Mouse (Mus musculus) CD4-positive, CD25-positive, alpha-beta regulatory T cell, adult 4 months (primary cell): ENCODE results near the gene Chrnb1. TPM values are rescaled to one million over a fixed set of nuclear protein-coding genes. Genes with fewer than 3 reads are reported as not detected.

ENCODE experiments used
- ATAC-seq: one replicate; pipeline ENCODE4 v1.8.0; 2017
- polyA plus RNA-seq, 2 experiments: library from polyadenylated mRNA; unstranded; fragments of 100-300 nt; shearing (Covaris generic); gene quantifications; one replicate each; pipeline ENCODE4 v1.2.1; 2017

The Chrnb1 gene
- polyA plus RNA-seq = 1 to 10 TPM; 2.9 to 4.5 TPM

DNA sequence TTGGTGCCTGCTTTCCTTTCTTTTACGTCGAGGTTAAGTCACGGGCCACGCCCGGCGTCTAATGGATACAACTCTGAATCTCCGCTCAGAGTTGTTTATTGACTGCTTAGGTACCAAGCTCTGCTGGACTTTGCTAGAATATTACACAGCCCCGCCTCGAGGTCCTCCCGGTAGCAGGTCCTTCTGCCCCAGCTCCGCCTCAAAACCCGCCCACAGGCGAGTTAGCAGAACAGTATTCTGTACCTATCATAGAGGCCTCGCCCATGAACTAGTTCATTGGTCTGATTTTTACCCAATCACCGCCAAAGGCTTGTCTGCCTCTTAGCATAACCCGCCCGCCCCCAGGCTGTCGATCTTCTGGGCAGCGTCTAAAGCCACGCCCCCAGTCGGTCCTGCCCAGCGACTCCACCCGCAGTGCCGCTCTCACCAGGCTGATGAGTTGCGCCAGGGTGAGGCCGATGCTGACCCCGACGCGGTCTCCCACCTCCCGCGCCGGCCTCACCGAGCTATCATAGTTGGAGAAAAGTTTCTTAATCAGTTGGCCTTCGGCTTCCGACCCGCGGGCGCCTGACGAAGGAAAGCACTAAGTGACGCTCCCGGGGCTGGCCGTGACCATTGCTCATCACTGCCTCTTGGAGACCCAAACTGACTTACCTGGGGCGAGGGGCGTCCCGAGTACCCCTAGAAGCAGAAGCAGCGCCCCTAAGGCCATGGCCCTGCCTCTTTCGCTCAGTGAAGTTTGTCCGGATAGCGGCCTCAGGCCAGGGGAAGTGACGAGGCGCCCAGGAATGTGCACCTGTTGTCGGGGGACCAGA is at the start of gene Chrnb1:
Chrnb1 (minus strand) TSS at position 776 of the 815 bp plus-strand sequence.
- ATAC-seq = peak; percentile 100

DNA sequence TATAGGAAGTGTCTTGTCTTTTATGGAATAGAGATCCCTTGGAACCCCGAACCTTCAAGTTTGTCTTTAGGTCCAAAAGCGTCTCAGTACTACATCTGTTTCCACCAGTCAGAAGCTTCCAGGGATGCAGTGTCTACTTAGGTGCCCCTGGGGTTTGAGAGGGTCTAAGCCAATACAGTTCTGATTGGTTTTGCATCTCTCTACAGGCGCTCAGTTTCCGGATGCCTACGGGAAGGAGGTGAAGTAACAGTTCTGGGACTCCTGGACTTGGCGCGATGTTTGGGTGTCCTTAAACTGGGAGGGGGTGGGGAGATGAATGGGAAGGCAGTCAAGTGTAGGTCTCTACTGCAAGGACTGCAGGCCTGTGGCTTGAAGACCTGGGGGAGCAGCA is 43.0 kb upstream of the Chrnb1 start:
- ATAC-seq = peak; percentile 13

DNA sequence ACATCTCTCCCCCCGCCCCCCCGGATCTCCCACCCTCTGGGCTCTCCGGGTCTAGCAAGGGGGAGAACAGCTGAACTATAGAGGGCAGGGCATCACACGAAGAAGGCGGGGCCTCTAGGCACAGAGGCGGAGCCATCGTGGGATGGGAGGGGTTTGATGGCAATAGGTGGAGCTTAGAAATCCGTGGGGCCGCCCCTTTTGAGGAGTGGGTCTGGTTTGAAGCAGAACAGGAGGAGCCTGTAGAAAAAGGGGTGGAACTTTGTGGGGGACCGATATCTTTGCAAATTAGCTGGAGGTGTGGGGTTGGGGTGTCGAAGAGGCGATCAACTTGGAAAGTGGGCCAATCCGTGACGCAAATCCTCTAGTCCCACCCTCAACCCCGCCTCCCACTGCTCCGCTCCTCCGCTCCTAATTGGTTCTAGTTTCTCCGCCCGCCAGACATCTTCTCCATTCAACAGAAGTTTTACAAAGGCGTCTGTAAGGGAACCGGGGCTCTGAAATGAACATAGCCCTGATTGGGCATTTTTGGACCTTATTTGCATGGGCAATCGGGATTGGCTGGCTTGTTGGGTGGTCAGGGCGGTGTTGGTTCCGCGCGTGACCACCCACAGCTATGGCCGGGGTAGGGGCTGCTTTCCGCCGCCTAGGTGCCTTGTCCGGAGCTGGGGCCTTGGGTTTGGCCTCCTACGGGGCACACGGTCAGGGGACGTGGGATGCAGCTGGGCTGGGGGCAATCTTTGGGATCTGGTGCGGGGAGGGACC is 42.4 kb upstream of the Chrnb1 start, which contains the start of gene Tmem256:
Tmem256 (plus strand) TSS at position 563 of the 762 bp plus-strand sequence.
- peak; percentile 90 for ATAC-seq

DNA sequence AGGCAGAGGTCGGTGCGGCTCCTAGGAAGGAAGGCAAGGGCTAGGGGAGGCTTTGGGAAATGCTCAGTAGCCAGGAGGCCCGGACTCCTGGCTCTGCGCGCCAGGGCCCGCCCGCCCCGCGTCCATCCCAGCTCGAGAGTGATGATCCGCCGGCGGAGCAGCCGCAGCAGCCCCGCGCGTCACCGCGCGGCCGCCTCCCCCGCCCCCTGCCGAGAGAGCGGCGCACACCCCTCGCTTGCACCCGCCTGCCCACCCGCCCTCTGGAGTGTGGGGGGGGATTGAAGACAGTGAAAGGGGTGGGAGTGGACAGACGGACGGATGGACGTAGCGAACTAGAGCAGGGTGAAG is 41.8 kb upstream of the Chrnb1 start, which contains the start of gene Nlgn2:
Nlgn2 (minus strand) TSS at position 181 of the 348 bp plus-strand sequence.
- ATAC-seq = no peak

DNA sequence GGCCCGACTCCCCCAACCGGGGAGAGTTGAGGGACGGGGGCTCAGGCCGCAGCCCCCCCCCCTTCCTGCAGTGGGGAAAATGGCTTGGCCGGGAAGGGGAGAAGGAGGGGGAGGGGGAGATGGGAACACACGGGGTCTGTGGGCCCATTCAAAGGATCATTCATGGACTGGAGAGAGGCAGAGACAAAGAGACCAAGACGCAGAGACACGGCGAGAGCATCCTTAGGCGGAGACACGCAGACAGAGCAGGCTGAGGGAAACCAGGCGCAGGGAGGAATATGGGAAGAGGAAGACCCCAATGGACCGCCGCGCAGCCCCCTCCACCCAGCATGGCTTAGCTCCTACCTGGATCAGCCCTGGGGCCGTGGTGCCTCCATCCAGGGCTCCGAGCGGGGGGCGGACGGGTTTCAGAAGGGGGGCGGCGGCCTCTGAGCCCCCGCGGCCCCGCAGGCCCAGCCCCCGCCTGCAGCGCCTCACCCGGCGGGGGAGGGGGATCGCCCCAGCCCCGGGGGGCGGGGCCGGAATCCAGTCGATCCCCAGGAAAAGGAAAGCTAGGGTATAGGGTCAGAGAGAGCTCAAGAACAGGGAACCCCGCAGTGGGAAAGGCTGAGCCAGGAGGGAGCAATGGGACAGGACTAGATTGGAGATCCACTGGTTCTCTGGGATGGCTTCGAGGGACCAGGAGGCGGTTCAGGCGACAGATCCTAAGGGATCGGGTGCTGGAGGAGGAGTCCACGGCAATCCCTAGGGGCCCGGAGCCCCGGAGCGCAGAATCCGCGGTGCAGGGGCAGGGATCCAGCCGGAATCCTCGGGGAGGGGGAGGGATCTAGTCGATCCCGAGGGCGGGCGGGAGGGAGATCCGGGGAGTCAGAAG is 41.2 kb upstream of the Chrnb1 start:
- no peak for ATAC-seq

DNA sequence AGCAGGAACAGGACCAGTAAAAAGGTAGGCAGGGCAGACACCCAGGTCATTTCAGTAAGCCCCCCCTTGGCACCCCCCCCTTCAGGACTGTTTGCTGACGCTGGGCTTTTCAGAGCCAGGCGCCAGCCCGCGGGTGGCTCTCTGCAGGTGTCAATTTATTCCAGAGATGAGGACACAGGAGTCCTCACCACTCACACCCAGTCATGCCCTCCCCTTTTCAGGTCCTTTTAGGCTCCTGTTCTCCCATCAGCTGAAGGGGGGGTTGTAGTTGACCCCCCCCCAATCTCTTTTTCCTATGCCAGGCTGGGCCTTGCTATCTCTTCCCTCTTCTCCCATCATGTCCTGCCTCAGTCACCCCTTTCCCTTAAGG is 40.2 kb upstream of the Chrnb1 start:
- ATAC-seq = no peak

DNA sequence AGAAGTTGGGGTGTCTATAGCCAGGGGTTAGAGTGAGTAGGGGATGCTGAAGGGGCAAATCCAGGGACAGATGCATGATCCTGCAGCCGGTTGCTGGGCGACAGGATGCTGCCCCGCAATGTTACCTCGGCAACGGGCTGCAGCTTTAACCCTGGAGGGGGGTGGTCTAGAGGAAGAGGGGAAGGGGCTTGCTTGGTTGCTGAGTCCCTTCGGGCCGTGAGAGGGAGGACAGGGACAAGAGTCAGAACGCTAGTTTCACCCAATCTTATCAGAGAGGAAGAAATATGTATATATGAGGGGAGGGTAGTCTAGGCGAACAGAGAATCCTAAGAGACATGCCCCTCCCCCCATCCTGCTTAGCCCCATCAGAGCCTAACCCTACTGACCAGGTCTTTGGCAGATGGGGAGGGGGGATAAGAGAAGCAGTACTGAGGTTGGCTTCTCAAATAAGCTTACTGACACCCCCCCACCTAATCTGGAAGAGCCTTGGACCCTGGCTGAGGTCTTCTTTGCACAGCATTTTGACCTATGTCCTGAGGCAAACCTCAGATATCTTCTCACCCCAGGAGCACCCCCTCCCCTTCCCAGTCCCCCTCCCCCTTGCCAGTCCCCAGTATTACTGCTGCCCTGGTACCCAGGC is 39.7 kb upstream of the Chrnb1 start:
- no peak for ATAC-seq

DNA sequence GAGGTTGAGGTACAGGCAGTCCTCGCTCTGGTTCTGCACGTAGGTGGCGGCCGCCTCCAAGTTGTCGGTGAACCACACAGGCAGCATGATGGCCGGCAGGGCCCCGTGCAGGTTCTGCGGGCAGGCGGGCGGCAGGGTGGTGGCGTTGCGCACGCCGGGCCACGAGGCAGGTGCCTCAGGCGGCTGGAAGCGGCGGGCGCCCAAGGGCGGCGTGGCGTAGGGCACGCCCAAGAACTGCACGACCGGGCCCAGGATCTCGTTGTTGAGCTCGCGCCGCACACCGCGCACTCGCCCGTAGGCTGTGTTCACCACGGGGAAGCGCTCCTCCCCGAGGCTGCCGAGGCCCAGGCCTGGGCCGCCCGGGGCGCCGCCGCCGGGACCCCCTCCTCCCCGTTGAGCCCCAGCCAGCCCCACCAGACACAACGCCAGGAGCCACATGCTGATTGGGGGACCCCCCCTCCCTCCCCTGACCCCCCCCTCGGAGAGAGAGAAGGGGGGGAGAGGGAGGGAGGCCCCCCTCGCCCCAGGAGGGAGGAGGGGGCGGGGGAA is 38.3 kb upstream of the Chrnb1 start:
- ATAC-seq = peak; percentile 13

DNA sequence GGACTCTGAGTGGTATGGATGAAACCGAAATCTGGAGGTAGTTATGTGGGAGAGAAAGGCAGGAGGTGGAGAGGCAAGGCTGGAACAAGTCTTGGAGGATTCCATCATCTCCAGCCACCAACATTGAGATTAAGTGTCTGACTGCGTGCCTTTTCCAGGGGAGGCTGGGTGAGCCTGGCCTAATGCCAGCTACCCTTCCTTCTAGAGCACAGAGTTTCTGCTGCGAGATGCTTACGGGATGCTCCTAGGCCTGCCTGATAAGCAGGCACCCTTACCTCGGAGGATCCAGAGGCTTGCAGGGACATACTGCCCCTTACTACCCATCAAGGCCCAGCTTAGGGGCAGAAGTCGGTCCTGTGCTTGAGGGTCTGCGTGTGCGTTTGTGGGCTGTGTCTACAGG is 37.8 kb upstream of the Chrnb1 start:
- no peak for ATAC-seq

DNA sequence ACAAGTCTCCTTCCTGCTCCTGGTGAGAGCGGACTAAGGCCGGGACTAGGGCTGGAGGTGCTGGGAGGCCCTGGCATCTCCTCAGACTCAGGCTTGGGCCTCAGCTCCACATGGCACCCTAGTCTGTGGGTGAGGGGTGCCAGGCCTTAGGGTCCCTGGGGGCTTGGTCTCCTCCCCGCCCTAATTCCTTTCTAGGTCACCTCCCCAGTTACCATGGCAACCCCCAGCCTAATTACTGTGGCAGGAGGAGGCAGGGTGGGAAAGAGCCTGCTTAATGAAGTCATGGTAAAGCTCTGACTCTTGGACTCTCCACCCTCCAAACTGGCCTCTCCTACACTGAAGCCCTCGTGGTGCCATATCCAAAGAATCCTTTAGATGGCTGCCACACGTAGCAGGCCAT is 33.1 kb upstream of the Chrnb1 start:
- no peak for ATAC-seq

DNA sequence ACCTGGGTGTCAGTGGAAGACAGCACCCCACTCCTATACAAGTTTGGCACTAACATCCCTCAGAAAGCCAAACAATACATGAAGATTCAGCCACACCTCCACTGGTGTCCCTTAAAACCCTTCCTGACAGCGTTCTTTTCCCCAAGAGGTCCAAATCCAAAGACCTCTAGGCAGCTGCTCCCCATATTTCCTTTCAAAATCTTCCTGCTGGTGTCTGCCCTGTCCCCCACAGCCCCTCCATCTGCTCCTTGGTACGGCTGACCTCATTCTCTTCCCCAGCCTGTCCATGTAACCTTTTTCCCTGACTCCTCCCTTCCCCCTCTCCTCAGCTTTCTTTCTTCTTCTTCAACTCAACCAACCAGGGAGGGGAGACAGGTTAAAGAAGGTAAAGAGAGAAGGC is 27.7 kb upstream of the Chrnb1 start:
- ATAC-seq = no peak

DNA sequence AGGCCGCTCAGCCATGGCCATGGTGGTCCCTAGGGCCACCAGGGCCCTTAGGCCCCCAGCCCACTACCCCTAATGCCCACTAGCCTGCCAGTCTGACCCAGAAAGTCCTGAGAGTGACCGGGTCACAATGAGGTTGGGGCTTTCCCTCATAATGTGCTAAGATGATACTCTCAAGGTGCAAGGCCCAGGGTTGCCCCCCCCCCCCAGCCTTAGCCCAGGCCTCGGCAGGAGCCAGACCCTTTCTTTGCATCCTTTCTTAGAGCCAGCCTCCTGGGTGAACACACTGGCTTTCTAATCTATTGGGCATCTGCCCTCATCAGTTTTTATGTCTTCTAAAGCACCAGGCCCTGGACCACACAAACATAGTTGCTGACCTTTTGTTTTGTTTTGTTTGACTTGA is 26.3 kb upstream of the Chrnb1 start, which contains the start of gene Spem1:
Spem1 (minus strand) TSS at position 101 of the 400 bp plus-strand sequence.
- no peak for ATAC-seq

DNA sequence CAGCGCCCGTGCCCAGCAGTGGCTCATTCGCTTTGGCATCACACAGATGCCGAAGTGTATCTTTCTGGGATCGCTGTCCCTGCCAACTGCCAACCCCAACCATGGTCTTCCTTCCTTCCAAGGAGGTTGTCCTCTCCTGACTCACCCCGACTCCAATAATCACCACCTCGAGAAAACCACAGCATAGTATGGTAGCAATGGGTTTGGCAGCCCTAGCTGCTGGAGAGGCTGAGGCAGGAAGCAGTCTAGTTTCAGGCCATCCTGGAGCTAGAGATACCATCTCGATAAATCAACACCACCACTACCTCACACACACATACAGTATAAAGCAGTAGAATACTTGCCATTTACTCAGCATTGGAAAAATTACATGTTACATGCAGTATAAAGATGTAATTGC is 23.1 kb upstream of the Chrnb1 start:
- no peak for ATAC-seq

DNA sequence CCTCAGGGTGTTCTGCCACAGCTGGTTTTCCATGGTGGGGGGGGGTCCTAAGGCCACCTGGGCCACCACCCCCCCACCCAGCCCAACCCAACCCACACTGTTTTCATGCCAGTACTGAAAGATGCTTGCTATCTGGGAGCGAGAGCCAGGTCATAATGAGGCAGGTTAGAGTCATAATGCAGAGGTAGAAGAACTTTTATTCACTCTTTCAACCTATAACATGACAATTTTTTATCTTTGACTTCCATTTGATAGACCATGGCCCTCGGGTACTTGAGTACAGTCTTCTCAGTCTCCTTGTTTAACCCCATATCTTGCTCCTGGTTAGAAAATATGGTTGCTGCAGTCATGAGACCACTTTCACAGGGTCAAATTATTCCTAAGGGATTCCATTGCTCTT is 22.6 kb upstream of the Chrnb1 start, which contains the start of gene Spem2:
Spem2 (minus strand) TSS at position 101 of the 400 bp plus-strand sequence.
- no peak for ATAC-seq

DNA sequence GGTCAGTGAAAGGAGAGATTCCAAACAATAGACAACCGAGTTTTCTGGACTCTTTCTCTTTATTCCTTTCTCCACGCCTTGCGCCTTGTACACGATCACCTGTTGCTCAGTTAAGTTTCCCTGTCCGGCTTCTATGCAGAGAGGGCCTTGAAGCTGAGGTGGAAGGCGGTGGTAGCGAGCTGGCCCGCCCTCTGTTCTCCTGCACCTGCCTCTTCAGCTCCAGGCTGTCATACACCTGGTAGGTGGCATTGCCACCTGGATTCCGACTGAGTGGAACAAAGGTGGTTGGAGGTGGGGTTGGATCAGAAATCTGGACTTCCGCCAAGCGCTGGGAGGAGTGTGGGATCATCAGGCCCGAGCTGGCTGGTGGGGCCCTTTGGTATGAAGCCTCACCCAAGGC is 20.8 kb upstream of the Chrnb1 start:
- no peak for ATAC-seq

DNA sequence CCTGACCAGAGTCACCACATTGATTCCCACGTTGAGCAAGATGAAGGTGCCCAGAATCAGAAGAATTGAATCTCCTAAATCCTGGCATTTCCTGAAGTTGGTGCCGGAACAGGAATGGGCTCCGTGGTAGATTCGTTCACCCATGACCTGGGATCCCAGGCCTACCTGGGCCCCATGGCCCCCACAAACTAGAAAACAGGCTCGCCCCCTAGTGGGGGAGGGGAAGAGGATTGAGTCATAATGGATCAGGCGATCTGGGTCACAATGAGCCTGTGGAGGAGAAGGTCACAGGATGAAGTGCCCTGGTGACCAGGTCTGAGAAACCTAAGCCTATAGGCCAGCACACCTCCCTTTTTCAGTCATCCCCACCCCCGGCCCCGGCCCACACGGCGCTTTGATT is 19.4 kb upstream of the Chrnb1 start, which contains the start of gene Gm39566:
Gm39566 (minus strand) TSS at position 144 of the 400 bp plus-strand sequence.
- no peak for ATAC-seq

DNA sequence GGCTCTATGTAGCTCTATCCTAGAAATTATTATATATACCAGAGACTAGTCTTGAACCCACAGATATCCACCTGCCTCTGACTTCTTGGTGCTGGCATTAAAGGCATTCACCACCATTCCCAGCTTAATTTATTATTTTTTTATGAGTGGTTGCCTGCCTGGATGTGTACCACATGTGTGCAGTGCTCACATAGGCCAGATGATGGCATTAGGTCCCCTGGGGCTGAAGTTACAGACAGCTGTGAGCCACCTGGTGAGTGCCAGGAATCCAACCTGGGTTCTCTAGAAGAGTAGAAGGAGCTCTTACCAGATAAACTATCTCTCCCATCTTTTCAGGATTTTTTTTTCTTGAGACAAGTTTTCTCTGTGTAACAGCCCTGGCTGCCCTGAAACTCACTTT is 14.5 kb upstream of the Chrnb1 start:
- ATAC-seq = no peak

DNA sequence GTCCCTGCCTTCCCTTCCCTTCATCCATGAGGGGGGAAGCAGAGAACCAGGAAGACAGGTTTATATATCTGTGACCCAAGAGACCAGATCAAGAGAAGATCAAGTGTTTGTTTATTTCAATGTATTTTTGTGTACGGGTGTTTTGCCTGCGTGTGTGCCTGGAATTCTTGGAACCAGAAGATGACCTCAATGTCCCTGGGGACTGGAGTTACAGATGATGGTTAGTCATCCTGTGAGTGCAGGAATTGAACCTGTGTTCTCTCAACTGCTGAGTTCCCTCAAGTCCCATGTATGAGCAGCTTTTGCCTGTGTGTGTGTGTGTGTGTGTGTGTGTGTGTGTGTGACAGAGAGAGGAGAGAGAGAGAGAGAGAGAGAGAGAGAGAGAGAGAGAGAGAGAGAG is 11.9 kb upstream of the Chrnb1 start:
- ATAC-seq = no peak

DNA sequence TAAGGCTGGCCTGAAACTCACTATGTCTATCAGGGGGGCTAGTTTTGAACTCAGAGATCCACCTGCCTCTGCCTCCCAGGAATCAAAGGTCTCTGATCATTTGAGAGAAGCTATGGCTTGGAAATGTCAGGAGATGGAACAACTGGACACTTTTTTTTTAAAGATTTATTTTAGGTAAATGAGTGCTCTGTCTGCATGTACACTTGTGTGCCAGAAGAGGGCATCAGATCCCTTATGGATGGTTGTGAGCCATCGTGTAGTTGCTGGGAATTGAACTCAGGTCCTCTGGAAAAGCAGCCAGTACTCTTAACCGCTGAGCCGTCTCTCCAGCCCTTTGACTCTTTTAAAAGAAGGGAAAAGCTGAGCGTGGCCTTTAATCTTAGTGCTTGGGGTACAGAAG is 10.6 kb upstream of the Chrnb1 start:
- ATAC-seq = no peak

DNA sequence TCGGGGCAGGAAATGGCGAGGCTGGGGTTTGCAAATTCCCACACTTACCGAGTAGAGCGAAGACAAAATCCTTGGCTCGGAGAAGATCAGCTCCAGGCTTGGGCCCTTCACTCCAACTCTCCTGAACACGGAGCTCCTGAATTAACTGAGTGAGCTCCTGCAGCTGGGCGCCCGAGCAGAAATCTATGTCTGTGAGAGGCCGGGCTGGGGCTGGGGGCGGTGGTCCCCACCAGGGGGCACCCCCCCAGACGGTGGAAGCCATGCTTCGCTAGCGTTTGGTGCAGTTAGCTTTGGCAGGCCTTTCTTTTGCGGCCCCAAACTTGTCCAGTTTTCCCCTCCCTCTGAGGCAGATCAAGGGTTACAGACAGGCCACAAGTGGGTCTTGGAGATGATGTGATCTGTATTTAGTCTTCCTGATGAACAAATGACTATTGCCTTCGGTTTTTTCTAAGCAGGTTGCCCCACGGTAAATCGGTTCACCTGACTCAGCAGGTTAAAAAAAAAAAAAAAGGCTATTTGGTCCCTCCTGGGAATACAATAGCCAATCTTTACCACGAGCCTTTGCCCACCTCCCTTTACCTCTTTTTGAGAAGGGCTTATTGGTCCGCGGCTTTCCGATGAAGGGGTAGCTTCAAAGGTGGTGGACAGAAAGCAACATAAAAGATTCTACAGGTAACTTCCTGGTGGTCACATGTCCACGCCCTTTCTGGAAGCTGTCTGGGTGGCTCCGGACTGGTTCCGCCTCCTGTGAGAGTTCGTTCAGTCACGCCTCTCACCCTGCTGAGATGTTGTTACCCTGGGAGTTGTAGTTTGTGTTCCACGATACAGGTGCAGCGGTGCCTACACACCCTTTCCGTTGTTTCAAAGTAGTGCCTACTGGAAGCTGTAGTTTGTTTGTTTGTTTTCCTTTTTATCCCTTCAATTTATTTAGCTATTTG is 9.5 kb upstream of the Chrnb1 start, which contains the start of gene Tmem102:
Tmem102 (minus strand) TSS at position 653 of the 938 bp plus-strand sequence.
- ATAC-seq = no peak

DNA sequence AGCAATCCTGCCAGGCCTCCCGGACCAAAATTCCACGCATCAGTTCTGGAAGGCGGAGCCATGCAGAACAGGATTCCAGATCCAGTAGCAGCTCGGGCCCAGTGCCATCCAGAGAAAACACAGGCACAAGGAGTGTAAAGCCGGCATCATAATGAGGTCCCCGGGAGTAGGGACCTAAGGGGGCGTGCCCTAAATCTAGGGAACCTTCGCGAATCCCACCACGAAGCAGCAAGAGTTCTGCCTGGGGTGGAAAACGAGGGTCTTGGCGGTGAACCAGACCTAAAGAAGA is 8.9 kb upstream of the Chrnb1 start:
- ATAC-seq = no peak
